Mouse (Mus musculus) E14TG2a.4 (cell line): ENCODE results near the gene Abcc8.

Source experiments
- CTCF ChIP-seq: conservative IDR thresholded peaks from 2 replicates; pipeline ENCODE4 v1.5.1; 2014; ENCODE audit warnings: low read length
- NANOG ChIP-seq: IDR thresholded peaks from 2 replicates; pipeline ENCODE4 v1.6.1; 2014; ENCODE audit warnings: borderline replicate concordance, low read length, mixed read lengths
- POU5F1 ChIP-seq: IDR thresholded peaks from 2 replicates; pipeline ENCODE4 v1.6.1; 2014; ENCODE audit warnings: low read length, borderline replicate concordance

DNA sequence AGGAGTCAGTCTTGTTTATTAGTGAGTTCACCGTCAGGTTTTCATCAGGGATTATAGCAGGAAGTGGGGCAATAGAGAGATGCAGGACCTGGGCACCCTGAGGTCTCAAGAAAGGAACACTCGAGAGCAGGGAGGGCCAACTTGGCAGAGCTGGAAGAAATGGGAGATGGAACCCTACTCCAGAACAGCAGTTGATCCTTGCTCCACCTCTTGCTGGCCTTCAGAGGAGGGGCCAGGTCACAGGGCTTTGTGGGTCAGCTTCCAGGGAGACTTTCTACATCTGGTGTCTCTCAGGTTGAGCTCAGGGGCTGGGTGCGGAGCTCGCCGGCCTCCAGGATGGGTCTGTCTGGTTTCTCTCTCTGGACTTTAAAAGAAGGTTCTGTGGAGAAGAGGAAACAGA is 15.5 kb upstream of the Abcc8 start:
- TF ChIP-seq CTCF: no peak
- TF ChIP-seq NANOG: no peak
- TF ChIP-seq POU5F1: no peak
